Mouse (Mus musculus): ENCODE data around the gene H2-Ob. TPM values are rescaled to one million over a fixed set of nuclear protein-coding genes. Genes with fewer than 3 reads are reported as not detected.

Gene H2-Ob
- polyA plus RNA-seq, 1 experiment, result 334 TPM

GRCm38 (mm10) chr17:34269817-34270216 lies 31.1 kb downstream of the H2-Ob start:
- Histone ChIP-seq H3K36me3 (ENCODE audit: control insufficient read depth, insufficient read depth, low read length) (peaks cover 42% of the 10 kb centered on the region), H3K4me3 (ENCODE audit: extremely low read depth, insufficient read depth, insufficient read length) (no peak overlapping the region), H3K27ac (ENCODE audit: insufficient read depth, low read length) (no peak overlapping the region), H3K27me3 (ENCODE audit: control insufficient read depth, insufficient read depth, low read length) (no peaks in the 10 kb centered on the region), H3K4me1 (ENCODE audit: control insufficient read depth, insufficient read depth, insufficient read length) (peaks cover 6% of the 10 kb centered on the region; the same call in 1 of the 2 replicates)
- DNase-seq (ENCODE audit: low read depth in 1 of 2, low spot score in 2 of 2), result no peak
- 87% methylated on average over 4 of the region's 4 CpGs for WGBS
- TF ChIP-seq POLR2A (IDR thresholded peaks at IDR 0.05; ENCODE audit: low read depth, low read length) (no peak), CTCF (IDR thresholded peaks at IDR 0.05; ENCODE audit: extremely low read depth, insufficient read depth, insufficient read length, insufficient replicate concordance) (no peak)

DNA sequence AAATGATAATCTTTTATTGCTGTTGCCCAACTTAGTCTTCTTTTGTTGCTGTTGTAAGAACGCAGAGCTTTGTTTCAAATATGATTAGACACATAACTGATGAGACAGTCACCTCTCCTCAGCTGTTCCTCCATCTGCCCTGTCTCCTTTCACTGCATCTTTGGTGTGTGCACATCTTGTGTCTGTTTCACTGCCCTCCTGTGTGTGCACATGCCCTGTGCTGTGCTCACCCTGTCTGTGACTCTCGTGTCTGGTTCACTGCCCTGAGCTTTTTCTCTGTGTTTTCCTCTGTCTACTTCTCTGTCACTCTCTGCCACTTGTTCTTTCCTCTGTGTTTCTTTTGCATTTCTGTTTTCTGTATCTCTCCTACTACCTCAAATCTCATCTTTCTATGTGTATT lies 31.5 kb downstream of the H2-Ob start:
- Histone ChIP-seq H3K27ac (ENCODE audit: insufficient read depth, low read length) (no peak overlapping the region), H3K27me3 (ENCODE audit: control insufficient read depth, insufficient read depth, low read length) (no peaks in the 10 kb centered on the region), H3K36me3 (ENCODE audit: control insufficient read depth, insufficient read depth, low read length) (peaks cover 37% of the 10 kb centered on the region), H3K4me1 (ENCODE audit: control insufficient read depth, insufficient read depth, insufficient read length) (peaks cover 6% of the 10 kb centered on the region; the same call in 1 of the 2 replicates), H3K4me3 (ENCODE audit: extremely low read depth, insufficient read depth, insufficient read length) (no peak overlapping the region)
- TF ChIP-seq POLR2A (IDR thresholded peaks at IDR 0.05; ENCODE audit: low read depth, low read length) (no peak), CTCF (IDR thresholded peaks at IDR 0.05; ENCODE audit: extremely low read depth, insufficient read depth, insufficient read length, insufficient replicate concordance) (no peak)
- WGBS, result 85% methylated on average over 2 of the region's 2 CpGs
- DNase-seq (ENCODE audit: low read depth in 1 of 2, low spot score in 2 of 2), result no peak

GRCm38 (mm10) chr17:34270940-34271339 lies 32.2 kb downstream of the H2-Ob start:
- TF ChIP-seq POLR2A (IDR thresholded peaks at IDR 0.05; ENCODE audit: low read depth, low read length), result no peak
- no peak for TF ChIP-seq CTCF (IDR thresholded peaks at IDR 0.05; ENCODE audit: extremely low read depth, insufficient read depth, insufficient read length, insufficient replicate concordance)
- Histone ChIP-seq H3K27me3 (ENCODE audit: control insufficient read depth, insufficient read depth, low read length) (no peaks in the 10 kb centered on the region), H3K4me3 (ENCODE audit: extremely low read depth, insufficient read depth, insufficient read length) (no peak overlapping the region), H3K36me3 (ENCODE audit: control insufficient read depth, insufficient read depth, low read length) (peaks cover 34% of the 10 kb centered on the region), H3K4me1 (ENCODE audit: control insufficient read depth, insufficient read depth, insufficient read length) (peaks cover 6% of the 10 kb centered on the region; the same call in 1 of the 2 replicates), H3K27ac (ENCODE audit: insufficient read depth, low read length) (no peak overlapping the region)
- no peak for DNase-seq (ENCODE audit: low read depth in 1 of 2, low spot score in 2 of 2)
- 79% methylated on average over 2 of the region's 2 CpGs for whole genome bisulfite sequencing

DNA sequence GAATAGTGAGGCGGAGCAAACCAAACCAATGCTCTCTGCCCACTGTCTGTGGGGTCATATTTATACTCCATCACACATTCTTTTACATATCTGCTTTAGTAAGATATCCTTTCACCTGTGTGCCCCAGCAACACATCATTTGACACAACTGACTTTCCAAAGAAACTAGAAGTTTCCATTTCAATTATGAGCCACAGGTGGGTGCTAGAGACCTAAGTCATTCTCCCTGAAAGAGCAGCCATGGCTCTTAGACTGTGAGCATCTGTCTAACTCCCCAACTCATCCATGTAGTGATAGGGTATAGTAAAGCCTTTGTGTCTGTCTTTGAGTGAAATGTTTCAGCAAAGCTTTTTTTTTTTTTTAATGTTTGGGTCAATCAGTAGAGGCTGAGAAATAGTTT lies 33.4 kb downstream of the H2-Ob start:
- Histone ChIP-seq H3K36me3 (ENCODE audit: control insufficient read depth, insufficient read depth, low read length) (peaks cover 31% of the 10 kb centered on the region), H3K27me3 (ENCODE audit: control insufficient read depth, insufficient read depth, low read length) (no peaks in the 10 kb centered on the region), H3K4me1 (ENCODE audit: control insufficient read depth, insufficient read depth, insufficient read length) (peaks cover 6% of the 10 kb centered on the region; the same call in 1 of the 2 replicates), H3K27ac (ENCODE audit: insufficient read depth, low read length) (no peak overlapping the region), H3K4me3 (ENCODE audit: extremely low read depth, insufficient read depth, insufficient read length) (no peak overlapping the region)
- no peak for TF ChIP-seq POLR2A (IDR thresholded peaks at IDR 0.05; ENCODE audit: low read depth, low read length)
- no peak for TF ChIP-seq CTCF (IDR thresholded peaks at IDR 0.05; ENCODE audit: extremely low read depth, insufficient read depth, insufficient read length, insufficient replicate concordance)
- DNase-seq (ENCODE audit: low read depth in 1 of 2, low spot score in 2 of 2), result no peak
- WGBS, result 98% methylated on average over 1 of the region's 1 CpGs

GRCm38 (mm10) chr17:34280499-34281038 lies 41.9 kb downstream of the H2-Ob start:
- H3K27me3 ChIP-seq (ENCODE audit: control insufficient read depth, insufficient read depth, low read length), result no peaks in the 10 kb centered on the region
- no peak overlapping the region for H3K4me3 ChIP-seq (ENCODE audit: extremely low read depth, insufficient read depth, insufficient read length)
- peaks cover 39% of the 10 kb centered on the region for H3K36me3 ChIP-seq (ENCODE audit: control insufficient read depth, insufficient read depth, low read length)
- 90% methylated on average over 1 of the region's 1 CpGs for WGBS
- H3K27ac ChIP-seq (ENCODE audit: insufficient read depth, low read length), result no peak overlapping the region
- DNase-seq (ENCODE audit: low read depth in 1 of 2, low spot score in 2 of 2), result no peak
- H3K4me1 ChIP-seq (ENCODE audit: control insufficient read depth, insufficient read depth, insufficient read length), result peaks cover 9% of the 10 kb centered on the region; the same call in 1 of the 2 replicates
- no peak for TF ChIP-seq POLR2A (IDR thresholded peaks at IDR 0.05; ENCODE audit: low read depth, low read length)
- TF ChIP-seq CTCF (IDR thresholded peaks at IDR 0.05; ENCODE audit: extremely low read depth, insufficient read depth, insufficient read length, insufficient replicate concordance), result no peak

DNA sequence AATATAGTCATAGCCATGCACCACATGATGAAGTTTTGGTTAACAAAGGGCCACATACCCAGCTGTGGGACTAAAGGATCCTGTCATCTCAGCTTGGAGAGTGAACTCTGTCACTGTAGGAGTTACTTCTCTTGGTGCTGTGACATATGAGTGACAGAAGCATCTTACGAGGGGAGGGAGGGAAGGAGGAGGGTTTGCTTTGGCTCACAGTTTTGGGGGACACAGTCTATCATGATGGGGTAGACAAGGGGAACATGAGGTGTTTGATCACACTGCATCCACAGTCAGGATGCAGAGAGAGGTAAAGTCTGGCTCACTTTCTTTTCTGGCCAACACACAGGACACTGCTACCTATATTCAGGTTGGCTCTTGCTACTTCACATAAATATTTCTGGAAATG lies 43.1 kb downstream of the H2-Ob start:
- H3K27me3 ChIP-seq (ENCODE audit: control insufficient read depth, insufficient read depth, low read length), result no peaks in the 10 kb centered on the region
- TF ChIP-seq POLR2A (IDR thresholded peaks at IDR 0.05; ENCODE audit: low read depth, low read length) (no peak), CTCF (IDR thresholded peaks at IDR 0.05; ENCODE audit: extremely low read depth, insufficient read depth, insufficient read length, insufficient replicate concordance) (no peak)
- 76% methylated on average over 1 of the region's 1 CpGs for WGBS
- no peak for DNase-seq (ENCODE audit: low read depth in 1 of 2, low spot score in 2 of 2)
- peaks cover 45% of the 10 kb centered on the region for H3K36me3 ChIP-seq (ENCODE audit: control insufficient read depth, insufficient read depth, low read length)
- H3K27ac ChIP-seq (ENCODE audit: insufficient read depth, low read length), result no peak overlapping the region
- H3K4me3 ChIP-seq (ENCODE audit: extremely low read depth, insufficient read depth, insufficient read length), result no peak overlapping the region
- peaks cover 9% of the 10 kb centered on the region; the same call in 1 of the 2 replicates for H3K4me1 ChIP-seq (ENCODE audit: control insufficient read depth, insufficient read depth, insufficient read length)

DNA sequence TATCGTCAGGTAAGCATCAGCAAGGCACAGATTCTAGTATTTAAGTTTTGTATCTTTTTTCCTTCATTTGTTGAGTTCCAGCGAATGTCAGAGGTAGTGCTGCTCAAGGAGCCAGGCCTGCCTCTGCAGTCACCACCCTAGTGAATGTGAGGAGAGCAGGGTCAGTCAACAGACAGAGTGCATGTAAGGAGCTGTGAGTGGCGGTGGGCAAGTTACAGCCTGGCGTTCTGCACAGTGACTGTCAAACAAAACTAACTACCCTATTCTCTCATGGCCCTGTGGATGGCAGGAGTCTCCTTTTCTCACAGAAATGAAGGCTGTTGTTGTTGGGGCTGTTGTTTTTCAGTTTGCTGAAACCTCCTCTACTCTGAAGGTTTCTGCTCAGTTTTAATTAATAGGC lies 46.7 kb downstream of the H2-Ob start:
- TF ChIP-seq CTCF (IDR thresholded peaks at IDR 0.05; ENCODE audit: extremely low read depth, insufficient read depth, insufficient read length, insufficient replicate concordance) (no peak), POLR2A (IDR thresholded peaks at IDR 0.05; ENCODE audit: low read depth, low read length) (no peak)
- Histone ChIP-seq H3K27me3 (ENCODE audit: control insufficient read depth, insufficient read depth, low read length) (no peaks in the 10 kb centered on the region), H3K36me3 (ENCODE audit: control insufficient read depth, insufficient read depth, low read length) (peaks cover 38% of the 10 kb centered on the region), H3K27ac (ENCODE audit: insufficient read depth, low read length) (peak overlapping the region; percentile 13; the same call in 1 of the 2 replicates), H3K4me3 (ENCODE audit: extremely low read depth, insufficient read depth, insufficient read length) (peak overlapping the region; percentile 89), H3K4me1 (ENCODE audit: control insufficient read depth, insufficient read depth, insufficient read length) (peaks cover 13% of the 10 kb centered on the region; the same call in 1 of the 2 replicates)
- no peak for DNase-seq (ENCODE audit: low read depth in 1 of 2, low spot score in 2 of 2)
- 81% methylated on average over 4 of the region's 4 CpGs for WGBS
